Mouse (Mus musculus): ENCODE measurements around the gene Vmn2r91. TPM values are rescaled to one million over a fixed set of nuclear protein-coding genes. Genes with fewer than 3 reads are reported as not detected.
"Not testable (repeated sequence)": the region's sequence is repeated elsewhere in the genome, so short reads cannot be mapped to it uniquely, and the experiment has no call there.

The Vmn2r91 gene
- polyA plus RNA-seq (2014; fragmentation: Nextera tagmentation; extraction: Ambion mirVana), result not detected in 2 replicates

DNA sequence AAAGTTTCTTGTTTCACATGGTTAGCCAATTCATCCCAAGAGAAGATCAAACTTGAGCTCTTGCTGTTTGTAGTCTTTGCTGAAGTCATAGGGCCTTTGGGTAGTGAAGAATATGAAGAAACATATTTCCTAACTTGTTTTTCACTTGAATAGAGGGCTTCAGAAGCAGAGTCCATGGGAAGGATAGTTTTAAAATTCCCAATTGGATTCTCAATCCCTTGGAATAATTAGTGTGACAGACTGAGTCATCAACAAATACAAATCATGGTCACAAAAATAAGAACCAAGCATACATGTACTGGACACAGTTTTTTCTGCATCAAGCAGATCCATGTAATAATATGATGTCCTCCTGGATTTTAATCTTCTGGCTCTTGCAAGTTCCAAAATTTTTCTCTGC is at the start of gene Vmn2r91:
Gene Vmn2r91, plus strand, starts transcription at position 301 of the 400 bp plus-strand sequence.
- DNase-seq (ENCODE audit: low spot score); H3K27ac ChIP-seq (replicated peaks; ENCODE audit: low read depth, low read length); H3K9me3 ChIP-seq (replicated peaks; ENCODE audit: control insufficient read depth, low read length); H3K4me2 ChIP-seq (ENCODE audit: low read depth, low read length); H3K9ac ChIP-seq (replicated peaks; ENCODE audit: low read length); H3K36me3 ChIP-seq (replicated peaks; ENCODE audit: control insufficient read depth, insufficient read depth, low read depth, low read length); H3K4me1 ChIP-seq (ENCODE audit: control insufficient read depth, insufficient read depth, low read length); H3K27me3 ChIP-seq (ENCODE audit: control insufficient read depth, insufficient read depth, low read length); H3K4me3 ChIP-seq (ENCODE audit: low read depth, low read length); ATAC-seq (replicated peaks; ENCODE audit: insufficient number of reproducible peaks, low FRiP score, low TSS enrichment, low read depth): not testable (repeated sequence)

- WGBS, result 60% methylated on average over 2 of the region's 2 CpGs
These were observed 35.7 kb upstream of the Vmn2r91 start, which contains the start of gene Vmn2r124 for GRCm38 (mm10) chr17:18049124-18049523. TSS of gene Vmn2r124 (plus strand) at chr17:18049424.

DNA sequence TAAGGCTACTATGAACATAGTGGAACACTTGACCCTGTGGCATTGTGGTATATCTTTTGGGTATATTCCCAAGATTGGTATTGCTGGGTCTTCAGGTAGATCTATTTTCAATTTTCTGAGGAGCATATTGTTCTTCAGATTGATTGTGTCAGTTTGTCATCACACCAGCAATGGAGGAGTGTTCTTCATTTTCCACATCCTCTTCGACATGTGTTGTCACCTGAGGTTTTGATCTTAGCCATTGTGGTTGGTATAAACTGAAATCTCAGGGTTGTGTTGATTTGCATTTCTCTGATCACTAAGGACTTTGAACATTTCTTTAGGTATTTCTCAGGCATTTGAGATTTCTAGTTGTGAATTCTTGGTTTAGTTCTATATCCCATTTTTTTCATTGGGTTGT is 10.8 kb downstream of the Vmn2r91 start:
- not testable (repeated sequence) for H3K27me3 ChIP-seq (ENCODE audit: control insufficient read depth, insufficient read depth, low read length); H3K9ac ChIP-seq (replicated peaks; ENCODE audit: low read length); H3K36me3 ChIP-seq (replicated peaks; ENCODE audit: control insufficient read depth, insufficient read depth, low read depth, low read length); DNase-seq (ENCODE audit: low spot score); H3K9me3 ChIP-seq (replicated peaks; ENCODE audit: control insufficient read depth, low read length); H3K4me1 ChIP-seq (ENCODE audit: control insufficient read depth, insufficient read depth, low read length); H3K4me2 ChIP-seq (ENCODE audit: low read depth, low read length); H3K27ac ChIP-seq (replicated peaks; ENCODE audit: low read depth, low read length); ATAC-seq (replicated peaks; ENCODE audit: insufficient number of reproducible peaks, low FRiP score, low TSS enrichment, low read depth); H3K4me3 ChIP-seq (ENCODE audit: low read depth, low read length)
- WGBS, result 50% methylated on average over 1 of the region's 1 CpGs

More at GRCm38 (mm10) chr17:18049124-18049523, 35.7 kb upstream of the Vmn2r91 start, which contains the start of gene Vmn2r124:
- no peak within 1 kb of the TSS for H3K9ac ChIP-seq (replicated peaks; ENCODE audit: low read length)
- no peak for DNase-seq (ENCODE audit: low spot score)
- H3K4me2 ChIP-seq (ENCODE audit: low read depth, low read length), result no peak within 1 kb of the TSS
- no peaks in the 10 kb centered on the region for H3K9me3 ChIP-seq (replicated peaks; ENCODE audit: control insufficient read depth, low read length)
- no peak within 1 kb of the TSS for H3K4me3 ChIP-seq (ENCODE audit: low read depth, low read length)
- H3K27me3 ChIP-seq (ENCODE audit: control insufficient read depth, insufficient read depth, low read length), result no peaks in the 10 kb centered on the region
- no peak within 1 kb of the TSS for H3K27ac ChIP-seq (replicated peaks; ENCODE audit: low read depth, low read length)
- no peak for ATAC-seq (replicated peaks; ENCODE audit: insufficient number of reproducible peaks, low FRiP score, low TSS enrichment, low read depth)
- no peaks in the 10 kb centered on the region for H3K36me3 ChIP-seq (replicated peaks; ENCODE audit: control insufficient read depth, insufficient read depth, low read depth, low read length)
- no peaks in the 10 kb centered on the region for H3K4me1 ChIP-seq (ENCODE audit: control insufficient read depth, insufficient read depth, low read length)

GRCm38 (mm10) chr17:18102265-18102664 is 17.4 kb downstream of the Vmn2r91 start:
- WGBS, result 85% methylated on average over 3 of the region's 3 CpGs
- H3K27ac ChIP-seq (replicated peaks; ENCODE audit: low read depth, low read length); H3K9me3 ChIP-seq (replicated peaks; ENCODE audit: control insufficient read depth, low read length); H3K4me3 ChIP-seq (ENCODE audit: low read depth, low read length); H3K27me3 ChIP-seq (ENCODE audit: control insufficient read depth, insufficient read depth, low read length); DNase-seq (ENCODE audit: low spot score); H3K4me1 ChIP-seq (ENCODE audit: control insufficient read depth, insufficient read depth, low read length); ATAC-seq (replicated peaks; ENCODE audit: insufficient number of reproducible peaks, low FRiP score, low TSS enrichment, low read depth); H3K4me2 ChIP-seq (ENCODE audit: low read depth, low read length); H3K36me3 ChIP-seq (replicated peaks; ENCODE audit: control insufficient read depth, insufficient read depth, low read depth, low read length); H3K9ac ChIP-seq (replicated peaks; ENCODE audit: low read length): not testable (repeated sequence)

DNA sequence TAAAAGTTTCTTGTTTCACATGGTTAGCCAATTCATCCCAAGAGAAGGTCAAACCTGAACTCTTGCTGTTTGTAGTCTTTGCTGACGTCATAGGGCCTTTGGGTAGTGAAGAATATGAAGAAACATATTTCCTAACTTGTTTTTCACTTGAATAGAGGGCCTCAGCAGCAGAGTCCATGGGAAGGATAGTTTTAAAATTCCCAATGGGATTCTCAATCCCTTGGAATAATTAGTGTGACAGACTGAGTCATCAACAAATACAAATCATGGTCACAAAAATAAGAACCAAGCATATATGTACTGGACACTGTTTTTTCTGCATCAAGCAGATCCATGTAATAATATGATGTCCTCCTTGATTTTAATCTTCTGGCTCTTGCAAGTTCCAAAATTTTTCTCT is 66.8 kb downstream of the Vmn2r91 start, which contains the start of gene Vmn2r92:
Gene Vmn2r92, plus strand, starts transcription at position 301 of the 400 bp plus-strand sequence.
- H3K9me3 ChIP-seq (replicated peaks; ENCODE audit: control insufficient read depth, low read length); H3K4me2 ChIP-seq (ENCODE audit: low read depth, low read length); DNase-seq (ENCODE audit: low spot score); H3K9ac ChIP-seq (replicated peaks; ENCODE audit: low read length); H3K36me3 ChIP-seq (replicated peaks; ENCODE audit: control insufficient read depth, insufficient read depth, low read depth, low read length); H3K4me1 ChIP-seq (ENCODE audit: control insufficient read depth, insufficient read depth, low read length); H3K4me3 ChIP-seq (ENCODE audit: low read depth, low read length); H3K27ac ChIP-seq (replicated peaks; ENCODE audit: low read depth, low read length); H3K27me3 ChIP-seq (ENCODE audit: control insufficient read depth, insufficient read depth, low read length); ATAC-seq (replicated peaks; ENCODE audit: insufficient number of reproducible peaks, low FRiP score, low TSS enrichment, low read depth): not testable (repeated sequence)
- 64% methylated on average over 1 of the region's 1 CpGs for WGBS

DNA sequence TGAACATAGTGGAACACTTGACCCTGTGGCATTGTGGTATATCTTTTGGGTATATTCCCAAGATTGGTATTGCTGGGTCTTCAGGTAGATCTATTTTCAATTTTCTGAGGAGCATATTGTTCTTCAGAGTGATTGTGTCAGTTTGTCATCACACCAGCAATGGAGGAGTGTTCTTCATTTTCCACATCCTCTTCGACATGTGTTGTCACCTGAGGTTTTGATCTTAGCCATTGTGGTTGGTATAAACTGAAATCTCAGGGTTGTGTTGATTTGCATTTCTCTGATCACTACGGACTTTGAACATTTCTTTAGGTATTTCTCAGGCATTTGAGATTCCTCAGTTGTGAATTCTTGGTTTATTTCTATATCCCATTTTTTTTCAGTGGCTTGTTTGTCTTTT is 76.4 kb downstream of the Vmn2r91 start:
- H3K4me1 ChIP-seq (ENCODE audit: control insufficient read depth, insufficient read depth, low read length); H3K9ac ChIP-seq (replicated peaks; ENCODE audit: low read length); H3K36me3 ChIP-seq (replicated peaks; ENCODE audit: control insufficient read depth, insufficient read depth, low read depth, low read length); H3K4me2 ChIP-seq (ENCODE audit: low read depth, low read length); DNase-seq (ENCODE audit: low spot score); H3K27ac ChIP-seq (replicated peaks; ENCODE audit: low read depth, low read length); H3K4me3 ChIP-seq (ENCODE audit: low read depth, low read length); H3K27me3 ChIP-seq (ENCODE audit: control insufficient read depth, insufficient read depth, low read length); H3K9me3 ChIP-seq (replicated peaks; ENCODE audit: control insufficient read depth, low read length); ATAC-seq (replicated peaks; ENCODE audit: insufficient number of reproducible peaks, low FRiP score, low TSS enrichment, low read depth): not testable (repeated sequence)
- 85% methylated on average over 2 of the region's 2 CpGs for WGBS

Other genes starting within 250 kb of the Vmn2r91 start
- 0.70 and 0.74 TPM in 2 replicates for gene Has1, start 229.8 kb upstream of the Vmn2r91 start, polyA plus RNA-seq (2014; fragmentation: Nextera tagmentation; extraction: Ambion mirVana)
- gene Fpr1, start 201.1 kb upstream of the Vmn2r91 start, polyA plus RNA-seq (2014; fragmentation: Nextera tagmentation; extraction: Ambion mirVana), result 0.15 TPM in 1 of 2 replicates, not detected in the other
- not detected in 2 replicates for gene Fpr2, start 197.2 kb upstream of the Vmn2r91 start, polyA plus RNA-seq (2014; fragmentation: Nextera tagmentation; extraction: Ambion mirVana)
- not detected in 2 replicates for gene Fpr3, start 197.2 kb upstream of the Vmn2r91 start, polyA plus RNA-seq (2014; fragmentation: Nextera tagmentation; extraction: Ambion mirVana)
- gene Fpr-rs4, start 63.3 kb upstream of the Vmn2r91 start, polyA plus RNA-seq (2014; fragmentation: Nextera tagmentation; extraction: Ambion mirVana), result not detected in 2 replicates
- not detected in 2 replicates for gene Vmn2r124, start 35.6 kb upstream of the Vmn2r91 start, polyA plus RNA-seq (2014; fragmentation: Nextera tagmentation; extraction: Ambion mirVana)
- gene Vmn2r92, start 66.9 kb downstream of the Vmn2r91 start, polyA plus RNA-seq (2014; fragmentation: Nextera tagmentation; extraction: Ambion mirVana), result not detected in 2 replicates
- not detected in 2 replicates for gene Vmn2r94, start 192.7 kb downstream of the Vmn2r91 start, polyA plus RNA-seq (2014; fragmentation: Nextera tagmentation; extraction: Ambion mirVana)
- not detected in 2 replicates for gene Vmn2r93, start 213.1 kb downstream of the Vmn2r91 start, polyA plus RNA-seq (2014; fragmentation: Nextera tagmentation; extraction: Ambion mirVana)